Mouse (Mus musculus) kidney, postnatal 4 days (tissue): ENCODE results near the gene Cenps.
"Not testable (repeated sequence)": the region's sequence is repeated elsewhere in the genome, so short reads cannot be mapped to it uniquely, and the experiment has no call there.

Experiments
- DNase-seq, 2 experiments: peaks; one replicate each; pipeline ENCODE4 v3.0.0; 2021; ENCODE audit warnings: mixed read lengths in 2 of 2

Cenps gene

DNA sequence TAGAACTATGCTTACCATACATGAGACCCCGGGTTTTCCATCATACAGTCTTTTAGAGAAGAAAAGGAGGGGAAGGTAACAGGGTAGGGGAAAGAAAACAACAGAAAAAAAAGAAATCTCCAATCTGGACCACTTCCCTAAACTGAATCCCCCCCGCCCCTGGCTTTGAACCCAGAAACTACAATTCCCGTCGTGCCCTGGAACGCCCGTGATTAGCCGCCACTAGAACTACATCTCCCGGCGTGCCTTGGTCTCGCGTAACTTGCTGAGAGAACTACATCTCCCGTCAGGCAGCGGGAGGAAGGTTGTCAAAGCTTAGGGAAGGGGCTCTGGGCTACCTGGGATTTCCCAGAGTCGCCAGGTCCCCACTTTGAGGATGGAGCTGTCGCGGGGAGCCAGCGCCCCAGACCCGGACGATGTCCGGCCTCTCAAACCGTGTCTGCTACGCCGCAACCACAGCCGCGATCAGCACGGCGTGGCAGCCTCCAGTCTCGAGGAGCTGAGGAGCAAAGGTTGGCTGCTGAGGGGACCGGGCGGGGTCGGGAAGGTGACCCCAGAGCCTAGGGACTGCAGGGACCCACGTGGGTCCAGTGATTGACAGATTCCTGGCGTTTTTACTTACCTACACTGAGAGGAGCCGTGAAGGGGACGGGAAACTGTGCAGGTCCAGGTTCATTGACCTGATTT, 33.4 kb downstream of the Cenps start, which contains the start of gene Dffa:
TSS of gene Dffa (plus strand) at position 272 of the 687 bp plus-strand sequence.
- peak; percentile 94 to 96 for DNase-seq

DNA sequence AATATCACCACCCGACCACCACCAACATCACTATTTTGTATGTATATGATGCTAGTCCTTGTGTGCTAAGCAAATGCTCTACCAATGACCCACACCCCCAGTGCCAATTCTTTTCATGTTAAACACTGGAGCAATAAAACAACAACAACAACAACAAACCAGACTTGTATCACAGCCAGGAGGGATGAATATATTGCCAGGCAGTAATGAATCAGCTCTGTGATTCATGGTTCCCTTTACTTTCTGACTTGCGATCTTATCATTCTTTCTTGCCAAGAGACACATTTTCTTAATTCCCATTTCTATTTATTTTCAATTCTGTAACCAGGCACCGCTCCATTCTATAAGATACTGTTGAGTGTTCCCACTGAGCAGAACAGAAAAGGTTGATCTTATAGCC, 36.0 kb downstream of the Cenps start:
- no peak for DNase-seq

DNA sequence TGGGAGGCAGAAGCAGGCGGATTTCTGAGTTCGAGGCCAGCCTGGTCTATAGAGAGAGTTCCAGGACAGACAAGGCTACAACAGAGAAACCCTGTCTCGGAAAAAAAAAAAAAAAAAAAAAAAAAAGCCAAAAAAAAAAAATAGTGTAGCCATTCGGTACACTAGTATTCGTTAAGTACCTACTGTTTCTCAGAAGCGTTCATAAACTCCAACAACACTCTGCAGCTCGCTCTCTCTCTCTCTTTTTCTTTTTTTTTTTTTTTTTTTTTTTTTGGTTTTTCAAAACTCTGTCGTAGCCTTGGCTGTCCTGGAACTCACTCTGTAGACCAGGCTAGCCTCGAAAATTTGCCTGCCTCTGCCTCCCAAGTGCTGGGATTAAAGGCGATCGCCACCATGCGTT, 37.0 kb downstream of the Cenps start:
- DNase-seq = not testable (repeated sequence)

DNA sequence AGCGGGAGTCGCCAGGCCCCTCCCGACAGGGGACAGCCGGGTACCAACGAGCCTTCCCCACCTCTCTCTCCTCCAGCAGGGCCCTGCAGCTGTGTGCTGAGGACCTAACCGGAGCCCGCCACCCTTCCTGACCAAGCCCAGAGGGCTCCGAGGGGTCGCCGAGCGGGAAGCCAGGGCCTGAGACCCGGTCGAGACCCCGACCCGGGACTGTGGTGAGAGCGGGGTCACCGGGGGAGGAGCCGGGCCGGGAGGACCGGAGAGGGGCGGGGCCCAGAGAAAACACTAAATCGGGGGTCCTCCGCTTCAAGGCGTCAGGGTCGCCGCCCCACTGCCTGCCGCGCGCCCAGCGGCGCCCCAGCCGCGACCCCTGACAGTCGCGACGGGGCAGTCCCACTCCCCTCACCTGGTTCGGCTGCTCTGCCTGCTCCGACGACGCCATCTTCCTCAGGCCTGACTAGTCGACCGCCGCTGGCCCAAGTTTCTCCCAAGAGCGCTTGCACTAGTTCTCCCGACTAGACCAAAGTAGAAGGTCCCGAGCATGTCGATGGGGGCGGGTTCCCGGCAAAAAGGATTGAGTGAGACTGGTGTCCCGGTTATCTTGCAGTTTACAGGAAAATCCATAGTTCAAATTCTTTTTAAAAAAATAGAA, 37.9 kb downstream of the Cenps start, which contains the start of gene Pex14:
TSS of gene Pex14 (minus strand) at position 508 of the 649 bp plus-strand sequence.
- DNase-seq = peak; percentile 92 to 95

DNA sequence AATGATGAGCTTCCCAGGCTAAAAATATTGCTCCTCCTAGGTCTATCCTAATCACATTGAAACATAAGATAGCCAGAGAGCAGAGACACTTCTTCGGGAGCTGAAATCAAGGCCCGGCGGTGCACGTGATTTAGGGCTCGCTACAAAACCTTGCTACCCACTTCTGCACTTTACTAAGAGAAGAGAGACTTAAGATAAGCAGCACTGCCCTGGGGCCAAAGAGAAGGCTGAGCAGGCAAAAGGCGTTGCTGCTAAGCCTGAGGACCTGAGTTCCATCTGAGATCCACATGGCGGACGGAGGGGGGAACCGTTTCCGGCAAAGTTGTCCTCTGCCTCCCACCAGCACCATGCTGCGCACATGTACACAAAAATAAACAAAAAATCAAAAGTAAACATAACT, 38.9 kb downstream of the Cenps start:
- DNase-seq = no peak

DNA sequence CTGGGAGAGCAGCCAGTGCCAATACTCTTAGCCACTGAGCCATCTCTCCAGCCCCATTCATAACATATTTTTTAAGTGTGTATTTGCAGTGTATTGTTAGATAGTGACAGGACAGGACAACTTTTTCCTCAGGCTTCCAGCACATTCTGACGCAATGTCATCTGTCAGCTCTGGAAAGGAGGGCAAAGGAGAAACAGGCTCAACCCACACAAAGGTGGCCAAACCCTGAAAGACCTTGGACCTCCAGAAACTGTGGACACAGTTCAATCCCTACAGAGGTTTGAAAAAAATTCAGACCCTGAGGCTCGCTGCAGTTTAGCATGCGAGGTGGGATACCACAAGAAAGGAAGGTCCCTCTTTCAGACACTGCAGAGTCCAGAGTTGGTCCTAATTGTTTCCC, 39.5 kb downstream of the Cenps start:
- DNase-seq = no peak

DNA sequence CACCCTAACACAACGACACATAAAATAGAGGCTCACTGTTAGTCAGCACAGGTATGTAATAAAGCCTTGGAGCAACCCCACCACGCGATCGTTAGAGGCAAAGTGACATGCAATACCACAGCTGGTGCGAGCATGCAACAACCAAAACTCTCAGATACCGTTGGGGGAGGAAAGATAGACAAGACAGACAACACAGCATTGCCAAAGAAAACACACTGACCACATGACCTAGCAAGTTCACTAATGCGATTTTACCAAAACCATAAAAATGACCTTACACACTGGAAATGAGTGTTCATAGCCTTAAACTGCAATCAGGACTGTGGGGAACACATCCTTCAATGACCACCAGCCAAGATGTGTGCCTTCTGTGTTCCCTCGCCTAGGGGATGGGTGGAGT, 46.1 kb downstream of the Cenps start:
- DNase-seq = no peak

DNA sequence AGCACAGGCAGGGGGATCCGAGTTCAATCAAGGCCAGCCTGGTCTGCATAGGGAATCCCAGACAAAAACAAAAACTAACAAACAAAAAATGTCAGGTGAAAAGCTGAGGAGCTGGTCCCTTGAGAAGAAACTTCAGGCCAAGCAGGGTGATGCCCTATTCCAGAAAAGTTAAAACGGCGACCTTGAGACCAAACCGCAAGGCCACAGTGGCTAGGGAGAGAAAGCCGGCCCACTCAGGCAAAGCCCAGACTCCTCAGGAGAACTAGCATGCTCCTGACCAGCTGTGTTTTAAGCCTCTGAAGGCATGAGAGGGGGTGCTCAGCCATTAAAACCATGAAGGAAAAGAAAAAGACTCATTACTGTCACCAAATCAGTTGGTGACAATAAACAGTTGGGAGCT, 52.0 kb downstream of the Cenps start:
- no peak for DNase-seq

DNA sequence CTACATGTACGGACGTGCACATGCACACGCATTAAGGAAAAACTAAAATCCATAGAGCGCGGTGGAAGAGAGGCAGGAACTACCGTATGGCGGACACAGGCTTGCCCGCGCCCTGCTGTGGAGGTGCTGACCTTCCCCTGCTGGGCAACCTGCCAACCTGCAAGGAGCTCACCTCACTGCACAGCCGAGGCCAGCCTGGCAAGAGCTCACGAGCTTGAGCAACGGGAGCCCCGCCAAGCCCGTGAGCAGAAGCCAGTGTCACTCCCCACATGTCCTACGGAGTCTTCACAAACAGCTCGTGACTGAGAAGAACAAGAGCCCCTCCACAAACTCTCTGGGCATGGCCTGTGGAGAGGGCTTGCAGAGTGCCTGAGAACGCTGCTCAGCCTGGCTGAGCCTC, 55.9 kb downstream of the Cenps start:
- peak; percentile 81 to 88 for DNase-seq

DNA sequence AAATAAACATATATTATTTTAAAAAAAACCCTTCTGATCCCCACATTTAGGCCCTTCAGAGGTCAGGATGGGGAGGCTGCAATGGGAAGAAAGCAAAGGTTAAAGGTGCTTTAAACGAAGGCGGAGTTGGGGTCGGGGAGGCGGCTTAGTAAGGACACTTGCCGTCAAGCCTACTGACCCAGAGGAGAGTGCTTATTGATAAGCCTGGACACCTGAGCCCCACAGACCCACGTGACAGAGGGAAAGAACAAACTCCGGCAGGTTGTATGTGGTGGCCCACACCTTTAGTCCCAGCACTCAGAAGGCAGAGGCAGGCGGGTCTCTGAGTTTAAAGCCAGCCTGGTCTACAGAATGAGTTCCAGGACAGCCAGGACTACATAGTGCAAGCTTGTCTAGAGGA, 57.3 kb downstream of the Cenps start:
- DNase-seq = no peak

DNA sequence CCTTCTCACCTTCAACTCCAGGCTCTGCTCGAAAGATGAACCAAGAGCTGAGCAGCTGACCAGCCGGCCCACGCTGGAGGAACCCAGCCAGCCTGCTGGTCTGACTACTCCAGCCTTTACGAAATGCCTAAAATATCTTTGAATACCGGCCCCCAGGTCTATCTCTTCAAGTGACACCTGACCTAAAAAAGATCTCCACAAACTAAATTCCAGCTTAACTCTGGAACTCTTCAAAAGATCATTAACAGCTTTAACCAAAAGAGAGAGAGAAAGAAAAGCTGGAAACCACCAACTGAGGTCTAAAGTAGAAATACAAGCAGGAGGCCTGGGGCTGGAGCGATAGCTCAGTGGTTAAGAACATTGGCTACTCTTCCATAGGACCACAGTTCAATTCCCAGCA, 57.8 kb downstream of the Cenps start:
- no peak for DNase-seq

DNA sequence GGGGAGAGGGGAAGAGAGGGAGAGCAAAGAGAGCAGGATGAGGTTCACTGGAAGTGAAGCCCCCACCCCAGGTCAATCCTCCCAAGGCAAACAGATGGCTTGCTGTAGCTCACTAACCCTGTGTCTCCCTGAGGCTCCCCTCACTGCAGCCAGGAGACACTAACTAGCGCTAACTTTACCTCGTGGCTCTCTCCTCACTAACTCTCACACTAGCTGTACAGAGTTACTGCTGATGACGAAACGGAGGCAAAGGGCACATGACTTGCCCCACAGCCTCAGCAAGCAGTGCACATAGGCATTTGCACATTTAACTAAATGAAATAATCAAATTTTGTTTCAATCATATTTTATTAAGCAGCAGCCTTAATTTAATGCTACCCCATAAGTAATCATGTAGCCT, 59.2 kb downstream of the Cenps start:
- no peak for DNase-seq
